In the genomic region with DNA sequence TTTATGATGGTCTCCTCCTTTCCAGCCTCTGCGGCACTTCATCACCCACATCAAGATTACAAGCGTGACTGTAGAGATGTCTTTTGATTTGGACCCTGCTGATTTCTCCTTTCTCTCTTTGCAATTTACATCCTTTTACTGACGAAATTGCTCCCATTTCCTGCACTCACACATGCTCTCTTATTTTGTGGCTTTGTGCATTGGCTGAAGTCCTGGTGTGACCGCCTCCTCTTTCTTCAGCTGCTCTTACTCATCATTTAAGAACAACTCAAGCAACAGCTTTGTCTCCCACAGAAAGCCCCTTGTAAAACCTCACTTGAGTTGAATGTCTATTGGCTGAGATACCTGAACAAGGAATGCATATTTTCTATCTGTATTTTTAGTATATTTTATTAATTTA, we compare ENCODE assay signal across 21 mouse cellular contexts.
DNase-seq lines count a peak whose midpoint lies in the region; TF ChIP-seq lines count a peak whose summit lies in the region.
"Had no signal": no experiment of that assay in that cellular context is flagged by ENCODE, and none has a peak within 500 bp of the region (broad histone marks: within the 10 kb centered on the region; RNA-seq: fewer than 3 reads in every experiment).

No protein-coding gene starts in this region.

- H3K27ac ChIP-seq in layer of hippocampus, adult 2 months: no peak overlapping the region
- H3K27ac ChIP-seq: hindbrain, embryonic 10.5 days; intestine, embryonic 15.5 days had no signal

- DNase-seq in left cerebral cortex, adult 18-20 months (ENCODE audit: low spot score in 2 of 2): peak; percentile 35 to 54
- DNase-seq in left cerebral cortex, postnatal 4 days: no peak
- peak; percentile 13 for DNase-seq in right cerebral cortex, postnatal 25 days
- DNase-seq in right cerebral cortex, postnatal 4 days: no peak
- peak; percentile 7 to 17 for DNase-seq in left cerebral cortex, postnatal 14 days (ENCODE audit: low spot score in 2 of 2)
- no peak for DNase-seq in layer of hippocampus, adult 2 months (ENCODE audit: low spot score in 2 of 2)
- no peak for DNase-seq in adrenal gland, postnatal 4 days (ENCODE audit: low spot score in 2 of 2)
- DNase-seq: adrenal gland, postnatal 36 days; cerebellum, adult 2 months; cerebellum, postnatal 25 days; gastrocnemius, postnatal 25 days; heart, adult 18-20 months; heart, postnatal 10 days; kidney, adult 8-10 months; kidney, postnatal 14 days; lung, postnatal 4 days; spleen, adult 18-20 months; thymus, postnatal 25 days had no signal

- no peak for TF ChIP-seq CTCF in layer of hippocampus, adult 2 months (conservative IDR thresholded peaks at IDR 0.05)

- no peak overlapping the region for H3K4me3 ChIP-seq in layer of hippocampus, adult 2 months
- H3K4me3 ChIP-seq: heart, embryonic 12.5 days; hindbrain, embryonic 10.5 days; intestine, embryonic 15.5 days had no signal

- intact Hi-C loops in left cerebral cortex, postnatal 4 days (cut with DNase I): no loop called here
- intact Hi-C loops in left cerebral cortex, postnatal 14 days (cut with DNase I): no loop called here

Comparison
In these comparisons a context has a peak if more than half of its experiments do, and no peak if none do; other contexts are left out.
1. DNase-seq: peak in left cerebral cortex, adult 18-20 months (2 of 2), right cerebral cortex, postnatal 25 days (single experiment) and left cerebral cortex, postnatal 14 days (2 of 2); none in left cerebral cortex, postnatal 4 days (single experiment), right cerebral cortex, postnatal 4 days (single experiment), layer of hippocampus, adult 2 months (0 of 2) and adrenal gland, postnatal 4 days (0 of 2).